In genomic region chr17:30464240-30464745, GRCm38 (mm10) we compare ENCODE assay signal across 17 mouse cellular contexts.
A peak's percentile ranks its signal among the peaks of the same experiment; 100 is the strongest.
DNase-seq lines count a peak whose midpoint lies in the region; ATAC-seq and TF ChIP-seq lines count a peak whose summit lies in the region.
"Had no signal": no experiment of that assay in that cellular context is flagged by ENCODE, and none has a peak within 500 bp of the region (broad histone marks: within the 10 kb centered on the region; RNA-seq: fewer than 3 reads in every experiment).

No protein-coding gene starts in this region.

- TF ChIP-seq POLR2A in heart, adult 2 months (IDR thresholded peaks at IDR 0.05; ENCODE audit: insufficient read depth, low read depth, low read length): no peak

- peak; percentile 18 for DNase-seq in embryo, embryonic 10.5 days (ENCODE audit: low spot score)
- no peak for DNase-seq in embryo, embryonic 9.5 days (ENCODE audit: extremely low spot score)
- DNase-seq in heart, postnatal 4 days: peak; percentile 39
- DNase-seq in heart, adult 2 months: no peak
- peak; percentile 37 for DNase-seq in lung, postnatal 10 days
- DNase-seq in lung, postnatal 14 days: no peak
- no peak for DNase-seq in urinary bladder, adult 2 months (ENCODE audit: low spot score)
- DNase-seq: adrenal gland, postnatal 36 days; cerebellum, adult 9-10 months; kidney, adult 2 months; kidney, postnatal 14 days; layer of hippocampus, adult 9-11 months; liver, embryonic 13.5 days; right cerebral cortex, postnatal 25 days had no signal

- H3K4me3 ChIP-seq in heart, adult 2 months: no peak overlapping the region
- H3K4me3 ChIP-seq: embryonic facial prominence, embryonic 15.5 days; forebrain, embryonic 10.5 days; liver, embryonic 13.5 days had no signal

- intact Hi-C loops in heart, adult 2 months (cut with DNase I): no loop called here

- 0 out of 2 replicates have a peak, but pooled peaks have one; percentile 40 for ATAC-seq in monocyte, adult 5-6 weeks (replicated peaks; ENCODE audit: insufficient number of reproducible peaks, low FRiP score, low TSS enrichment, poor library complexity, severe bottlenecking)

- TF ChIP-seq CTCF in heart, adult 2 months (IDR thresholded peaks at IDR 0.05): no peak

- peaks cover 3% of the 10 kb centered on the region for H3K4me1 ChIP-seq in heart, adult 2 months (ENCODE audit: control insufficient read depth, insufficient read depth, low read length)
- H3K4me1 ChIP-seq: liver, embryonic 13.5 days had no signal

- no peak overlapping the region for H3K27ac ChIP-seq in heart, adult 2 months
- H3K27ac ChIP-seq: embryonic facial prominence, embryonic 15.5 days; forebrain, embryonic 10.5 days; liver, embryonic 13.5 days had no signal

- TF ChIP-seq EP300 in heart, adult 2 months (IDR thresholded peaks at IDR 0.05; ENCODE audit: insufficient read depth, low read depth, low read length): no peak

- H3K36me3 ChIP-seq in heart, adult 2 months (ENCODE audit: control insufficient read depth, insufficient read depth, low read length): no peaks in the 10 kb centered on the region
- H3K36me3 ChIP-seq: embryonic facial prominence, embryonic 15.5 days; forebrain, embryonic 10.5 days; liver, embryonic 13.5 days had no signal

- H3K79me2 ChIP-seq in heart, adult 2 months (replicated peaks; ENCODE audit: control insufficient read depth, insufficient read depth, low read length): no peaks in the 10 kb centered on the region

- 45% methylated on average over 5 of the region's 5 CpGs for WGBS in heart, adult 2 months

- no peak overlapping the region for H3K9ac ChIP-seq in heart, adult 2 months (ENCODE audit: low read depth, low read length)
- H3K9ac ChIP-seq: embryonic facial prominence, embryonic 15.5 days; liver, embryonic 13.5 days had no signal

- no peaks in the 10 kb centered on the region for H3K27me3 ChIP-seq in heart, adult 2 months (ENCODE audit: control insufficient read depth, insufficient read depth, low read length)
- H3K27me3 ChIP-seq: embryonic facial prominence, embryonic 15.5 days; liver, embryonic 13.5 days had no signal

Comparison
In these comparisons a context has a peak if more than half of its experiments do, and no peak if none do; other contexts are left out.
1. DNase-seq: peak in embryo, embryonic 10.5 days (single experiment), heart, postnatal 4 days (single experiment) and lung, postnatal 10 days (single experiment); none in embryo, embryonic 9.5 days (single experiment), heart, adult 2 months (0 of 2), lung, postnatal 14 days (single experiment) and urinary bladder, adult 2 months (single experiment).